Mouse (Mus musculus): Measurements from ENCODE around the gene Inava.

Gene Inava

GRCm38 (mm10) chr1:136230201-136230600 lies 3.9 kb downstream of the Inava start:
- peak; percentile 63 for DNase-seq

- DNase-seq: no peak
These were observed 5.1 kb downstream of the Inava start for GRCm38 (mm10) chr1:136229040-136229373.

DNA sequence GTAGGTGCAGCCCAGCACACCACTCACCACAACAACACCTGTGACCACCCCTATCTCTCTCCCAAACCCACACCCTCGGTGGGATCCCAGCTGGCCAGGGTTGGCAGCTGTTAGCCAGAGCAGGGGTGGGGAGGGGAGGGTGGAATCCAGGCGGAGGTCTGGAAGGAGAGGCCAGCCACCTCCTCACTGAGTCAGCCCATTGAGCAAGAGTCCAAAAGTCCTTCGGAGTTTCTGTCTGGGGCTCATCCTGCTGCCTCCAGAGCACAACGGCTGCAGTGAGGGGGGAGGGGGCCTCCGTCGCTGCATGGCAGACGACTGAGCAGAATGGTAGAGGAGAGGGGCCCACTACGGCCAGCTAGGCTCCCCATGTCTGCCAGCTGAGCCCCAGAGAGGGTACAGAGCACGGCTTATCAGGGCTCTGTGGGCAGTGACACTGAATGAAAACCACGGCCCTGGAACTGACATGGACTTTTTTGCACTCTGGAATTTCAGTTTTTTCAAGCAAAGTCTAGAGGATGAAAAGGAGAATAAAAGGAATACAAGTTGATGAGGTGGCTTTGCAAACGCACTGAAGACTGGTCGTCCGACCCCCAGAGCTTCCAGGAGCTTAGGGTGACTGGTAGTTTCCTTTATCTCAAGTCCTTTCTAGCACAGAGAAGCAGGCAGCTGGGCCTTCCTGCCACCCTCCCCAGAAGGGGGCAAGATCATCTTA lies 5.6 kb downstream of the Inava start:
- DNase-seq: peak; percentile 43

GRCm38 (mm10) chr1:136227870-136228269 lies 6.2 kb downstream of the Inava start:
- peak; percentile 39 for DNase-seq

GRCm38 (mm10) chr1:136226626-136227025 lies 7.4 kb downstream of the Inava start:
- DNase-seq: no peak

GRCm38 (mm10) chr1:136225846-136226245 lies 8.2 kb downstream of the Inava start:
- no peak for DNase-seq

DNA sequence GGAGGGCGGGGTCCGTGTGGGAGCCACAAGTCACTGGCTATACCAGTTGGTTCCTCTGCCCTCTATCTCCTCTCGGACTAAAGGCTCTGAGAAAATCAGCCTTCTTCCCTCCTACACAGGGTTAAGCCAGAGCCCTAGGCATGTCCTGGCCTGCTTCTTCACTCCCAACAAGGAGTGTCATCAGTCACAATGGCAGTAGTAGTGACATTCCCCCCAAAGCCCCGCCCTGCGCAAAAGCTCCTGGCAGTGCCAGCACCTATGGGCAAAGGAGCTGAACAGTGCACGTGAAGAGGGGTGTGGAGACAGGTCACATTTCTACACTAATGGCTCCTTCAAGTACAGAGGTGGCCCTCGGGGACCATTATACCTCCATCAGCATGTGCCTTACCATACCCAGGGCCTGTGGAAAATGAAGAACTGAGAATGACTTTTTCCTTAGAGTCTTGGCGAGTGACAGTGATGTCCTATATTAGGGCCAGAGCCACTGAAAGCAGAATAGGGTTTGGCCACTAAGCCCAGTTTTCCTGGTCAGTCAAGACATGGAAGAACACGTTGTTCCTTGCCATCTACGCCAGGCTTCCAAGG lies 10.2 kb downstream of the Inava start:
- DNase-seq: no peak

GRCm38 (mm10) chr1:136222386-136222785 lies 11.7 kb downstream of the Inava start:
- DNase-seq: no peak

DNA sequence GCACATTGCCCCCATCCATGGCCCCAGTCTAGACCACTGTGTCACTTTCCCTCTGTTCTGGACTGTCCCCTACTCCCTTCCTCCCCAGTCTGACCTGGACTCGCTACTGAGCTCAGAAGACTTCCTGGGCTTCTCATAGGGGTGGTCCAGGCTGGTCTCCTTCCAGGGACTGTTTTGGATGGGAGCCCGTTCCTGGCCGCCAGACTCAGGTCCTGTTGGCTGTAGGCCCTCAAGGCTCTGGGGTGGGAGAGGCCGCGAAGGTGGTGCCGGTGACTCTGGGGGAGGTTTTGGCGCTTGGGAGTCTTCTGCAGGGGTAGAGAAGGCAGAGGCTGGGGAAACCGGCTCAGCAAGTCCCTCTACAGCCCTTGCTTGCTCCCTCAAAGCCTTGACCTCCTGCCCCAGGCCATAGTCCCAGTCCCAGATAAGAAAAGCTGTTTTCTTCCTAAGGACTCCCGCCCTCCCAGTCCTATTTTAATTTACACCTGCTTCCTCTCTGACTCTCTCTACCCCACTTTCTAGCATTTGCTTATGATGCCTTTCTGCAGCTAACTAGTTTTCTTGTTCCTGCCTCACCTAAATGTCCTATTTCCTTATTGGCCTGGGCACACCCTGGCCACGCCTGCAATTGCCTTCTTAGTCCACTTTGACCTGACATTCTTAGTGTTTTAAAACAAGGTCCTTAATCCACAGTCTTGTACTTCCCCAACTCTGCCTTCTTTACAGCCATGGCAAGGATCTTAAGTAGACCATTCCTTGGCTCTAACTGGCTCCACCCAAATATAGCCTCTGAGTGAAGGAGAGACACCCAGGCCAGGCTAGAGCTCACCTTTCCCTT lies 13.8 kb downstream of the Inava start:
- DNase-seq: peak; percentile 44

GRCm38 (mm10) chr1:136214304-136214703 lies 19.8 kb downstream of the Inava start:
- no peak for DNase-seq

DNA sequence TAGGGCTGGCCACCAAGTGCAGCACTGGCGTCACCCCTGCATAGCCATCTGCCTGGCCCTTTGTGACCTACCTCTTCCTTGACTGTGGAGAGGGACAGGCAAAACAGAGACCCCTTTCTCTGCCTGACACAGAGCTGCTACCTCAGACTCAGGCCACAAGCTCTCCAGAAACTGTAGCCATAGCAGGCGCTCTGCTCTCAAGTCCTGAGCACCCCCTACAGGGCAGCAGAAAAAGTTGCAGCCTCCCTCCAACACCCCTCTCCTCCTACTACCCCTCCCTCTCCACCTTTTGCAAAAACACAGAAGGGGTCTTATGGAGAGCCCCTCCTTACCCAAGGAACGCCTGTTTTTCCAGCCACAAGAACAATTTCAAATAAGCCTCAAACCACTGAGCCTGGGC lies 21.3 kb downstream of the Inava start, which contains the start of gene Mroh3:
Mroh3 (minus strand) TSS at position 26 of the 400 bp plus-strand sequence.
- peak; percentile 50 for DNase-seq

GRCm38 (mm10) chr1:136190033-136190432 lies 44.0 kb downstream of the Inava start:
- no peak for DNase-seq

DNA sequence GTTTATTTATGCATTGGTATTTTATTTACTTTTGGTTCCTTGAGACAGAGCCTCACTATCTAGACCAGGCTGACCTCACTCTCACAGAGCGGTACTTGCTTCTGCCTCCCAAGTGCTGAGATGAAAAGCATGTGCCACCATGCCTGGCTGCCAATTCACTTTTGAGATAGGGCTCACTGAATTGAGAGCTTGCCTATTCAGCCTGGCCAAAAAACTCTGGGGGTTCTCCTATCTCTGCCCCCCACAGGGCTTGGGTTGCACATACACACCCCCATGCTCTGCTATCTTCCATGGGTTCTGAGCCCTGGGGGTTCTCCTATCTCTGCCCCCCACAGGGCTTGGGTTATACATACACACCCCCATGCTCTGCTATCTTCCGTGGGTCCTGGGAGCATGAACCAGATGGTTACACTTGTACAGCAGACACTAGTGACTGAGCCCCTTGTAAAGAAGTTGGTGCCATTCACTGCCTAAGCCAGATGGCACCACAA lies 54.5 kb downstream of the Inava start:
- DNase-seq: no peak

- DNase-seq: peak; percentile 75
These were observed 55.3 kb downstream of the Inava start for GRCm38 (mm10) chr1:136178741-136179140.

DNA sequence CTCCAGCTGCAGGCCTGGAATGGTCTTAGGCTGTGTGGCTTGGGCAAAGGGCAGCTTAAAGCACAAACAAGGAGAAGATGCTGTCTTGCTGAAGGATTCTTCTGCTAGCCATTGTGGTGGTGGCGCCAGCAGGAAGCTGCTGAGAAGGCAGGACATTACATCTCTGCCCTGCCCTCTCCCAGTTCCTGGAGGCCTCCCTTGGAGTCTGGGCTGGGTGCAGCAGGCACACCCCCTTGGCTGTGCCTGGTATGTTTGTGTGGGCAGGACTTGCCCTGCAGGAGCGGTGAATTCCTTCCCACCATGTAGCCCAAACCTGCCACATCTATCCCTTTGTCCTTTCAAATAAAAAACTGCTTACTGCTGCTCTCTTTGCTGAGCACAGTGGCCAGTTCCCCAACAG lies 57.0 kb downstream of the Inava start:
- peak; percentile 63 for DNase-seq

DNA sequence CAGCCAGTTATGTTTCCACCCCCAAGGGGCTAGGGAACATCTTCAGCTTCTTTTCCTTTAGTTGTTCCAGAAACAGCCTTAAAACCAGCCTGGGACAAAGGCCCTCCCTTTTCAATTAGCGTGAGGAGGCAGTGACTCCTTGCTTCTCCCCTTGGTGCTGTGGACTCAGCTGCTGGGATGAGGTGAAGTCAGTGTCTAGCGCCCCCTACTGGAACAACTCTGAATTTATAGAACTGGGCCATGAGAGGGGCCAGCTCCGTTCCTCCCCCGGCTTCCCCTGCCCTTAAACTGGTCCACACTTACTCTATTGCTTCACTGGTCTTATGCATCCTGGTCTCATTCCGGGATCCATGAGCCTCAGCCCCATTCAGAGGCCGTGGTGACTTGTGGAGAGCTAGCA lies 58.9 kb downstream of the Inava start:
- peak; percentile 63 for DNase-seq

- peak; percentile 41 for DNase-seq
These were observed 59.9 kb downstream of the Inava start for GRCm38 (mm10) chr1:136174101-136174606.

GRCm38 (mm10) chr1:136172696-136173095 lies 61.4 kb downstream of the Inava start:
- no peak for DNase-seq

DNA sequence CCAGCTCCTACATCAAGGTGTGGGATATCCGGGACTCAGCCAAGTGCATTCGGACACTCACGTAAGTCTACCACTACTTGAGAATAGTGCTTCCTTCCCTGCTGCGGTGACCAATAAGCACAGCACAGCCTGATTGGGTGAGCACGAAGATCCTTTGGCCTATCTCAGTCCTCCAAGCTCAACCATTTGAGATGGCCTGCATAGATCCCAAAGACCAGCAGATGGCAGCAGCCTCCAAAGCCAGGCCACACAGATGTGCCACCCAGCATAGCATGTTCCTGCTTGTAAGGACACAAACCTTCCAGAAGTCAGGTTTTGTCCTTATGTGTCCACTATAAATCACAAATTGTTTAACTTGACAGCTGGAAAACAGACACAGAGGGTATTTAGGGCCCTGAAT lies 64.0 kb downstream of the Inava start:
- DNase-seq: peak; percentile 86

DNA sequence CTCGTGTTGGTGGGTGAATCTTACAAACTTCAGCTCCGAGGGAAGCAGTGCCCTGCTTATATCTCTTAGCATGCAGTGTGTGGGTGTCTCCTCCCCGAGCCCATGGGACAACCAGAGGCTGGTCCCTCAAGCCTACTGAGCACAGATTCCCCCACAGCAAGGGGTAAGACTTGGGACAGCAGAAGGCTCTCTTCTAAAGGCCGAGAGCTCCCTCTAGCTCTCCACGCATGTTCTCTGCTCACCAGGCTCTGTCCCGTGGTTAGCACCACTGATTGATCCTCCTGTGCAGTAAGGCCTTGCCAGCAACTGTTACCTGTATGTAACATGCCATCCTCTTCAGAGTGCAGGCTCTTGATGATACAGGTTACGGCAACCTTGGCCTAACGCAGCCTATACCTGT lies 66.4 kb downstream of the Inava start:
- peak; percentile 43 for DNase-seq

DNA sequence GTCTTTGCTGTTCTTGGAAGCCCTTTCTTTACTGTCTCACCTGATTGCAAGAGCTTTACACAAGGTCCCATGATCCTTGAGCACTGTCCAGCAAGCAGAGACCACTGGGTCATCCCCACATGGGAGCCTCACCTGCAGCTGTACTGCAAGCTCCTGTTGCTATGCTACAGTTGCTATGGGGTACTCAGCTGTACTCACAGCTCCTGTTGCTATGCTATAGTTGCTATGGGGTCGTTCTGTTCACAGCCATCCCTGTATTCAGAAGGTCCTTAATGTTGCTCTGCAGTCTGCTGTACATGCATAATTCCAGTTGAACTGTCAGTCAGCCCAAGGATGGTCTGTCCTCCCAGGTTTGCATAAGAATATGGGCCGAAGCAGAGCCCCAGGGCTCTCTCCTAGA lies 68.6 kb downstream of the Inava start:
- DNase-seq: no peak

Measured in lung, postnatal 10 days (tissue).